Mouse (Mus musculus) heart, embryonic 13.5 days (tissue): Measurements from ENCODE around the gene Zbtb8a. TPM values are rescaled to one million over a fixed set of nuclear protein-coding genes. Genes with fewer than 3 reads are reported as not detected.

ENCODE experiments used
- ATAC-seq: fragments of 200-750 bp; cut with Nextera tagmentation; 2 replicates; pipeline ENCODE4 v1.8.0; 2017; ENCODE audit warnings: moderate TSS enrichment; ENCODE audit not compliant: insufficient number of reproducible peaks, low FRiP score, low TSS enrichment; ENCODE audit errors: extremely low read depth
- H3K27ac ChIP-seq: fragments of 300-500 bp; sonication (generic); replicated peaks from 2 replicates; pipeline ENCODE4 v1.5.1; 2015; ENCODE audit warnings: moderate library complexity, mild to moderate bottlenecking, inconsistent platforms
- H3K27me3 ChIP-seq: fragments of 300-500 bp; sonication (generic); replicated peaks from 2 replicates; pipeline ENCODE4 v1.6.1; 2015; ENCODE audit warnings: mild to moderate bottlenecking, inconsistent platforms
- H3K36me3 ChIP-seq: fragments of 300-500 bp; sonication (generic); 2 replicates; pipeline ENCODE4 v1.6.1; 2015; ENCODE audit warnings: mild to moderate bottlenecking, inconsistent platforms
- H3K4me1 ChIP-seq: fragments of 300-500 bp; sonication (generic); 2 replicates; pipeline ENCODE4 v1.6.1; 2015; ENCODE audit warnings: inconsistent platforms
- H3K4me2 ChIP-seq: fragments of 300-500 bp; sonication (generic); 2 replicates; pipeline ENCODE4 v1.6.1; 2015; ENCODE audit warnings: inconsistent platforms, mild to moderate bottlenecking, moderate library complexity
- H3K4me3 ChIP-seq: fragments of 300-500 bp; sonication (generic); 2 replicates; pipeline ENCODE4 v1.5.1; 2015; ENCODE audit warnings: moderate library complexity, mild to moderate bottlenecking, inconsistent platforms
- H3K9ac ChIP-seq: fragments of 300-500 bp; sonication (generic); 2 replicates; pipeline ENCODE4 v1.6.1; 2015; ENCODE audit warnings: inconsistent platforms, mild to moderate bottlenecking, moderate library complexity
- H3K9me3 ChIP-seq: fragments of 300-500 bp; sonication (generic); 2 replicates; pipeline ENCODE4 v1.6.1; 2016; ENCODE audit warnings: inconsistent platforms
- WGBS: fragments of 180-500 bp; shearing (Covaris S2); methylation state at CpG from one replicate; pipeline ENCODE4 v1.1.7; 2015; ENCODE audit warnings: mixed read lengths; 5-methylcytosine and 5-hydroxymethylcytosine counted together
- polyA plus RNA-seq: library from polyadenylated mRNA; unstranded; fragments of >200 nt; fragmentation: Nextera tagmentation; extraction: Ambion mirVana; gene quantifications from 2 replicates; pipeline ENCODE4 v1.2.1, GENCODE M21; 2015

Zbtb8a gene
- polyA plus RNA-seq, 1 experiment from 2014 or later = 11.0 TPM

DNA sequence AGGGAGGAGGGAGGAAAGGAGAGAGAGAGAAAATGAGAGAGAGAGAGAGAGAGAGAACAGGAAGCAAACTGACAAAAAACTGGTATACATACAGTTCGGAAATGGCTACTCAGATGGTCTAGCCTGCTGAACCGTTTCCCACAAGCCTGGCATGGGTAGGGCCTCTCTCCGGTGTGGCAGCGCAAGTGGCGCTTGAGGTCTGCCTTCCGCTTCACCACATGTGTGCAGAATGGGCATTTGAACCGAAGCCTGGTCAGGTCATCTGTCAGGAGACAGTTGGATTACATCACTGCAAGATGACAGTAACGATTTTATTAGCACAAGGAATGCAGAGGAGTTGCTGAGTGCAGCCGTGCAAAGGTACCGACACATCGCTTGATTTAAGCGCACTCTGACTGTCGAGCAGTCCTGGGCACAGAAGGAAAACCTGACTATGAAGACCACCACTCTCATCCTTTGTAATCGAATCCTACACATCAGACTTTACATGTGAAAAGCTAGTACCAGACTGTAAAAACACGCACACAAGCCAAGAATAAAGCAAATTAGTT, 20.2 kb downstream of the Zbtb8a start:
- H3K4me3 ChIP-seq = no peak overlapping the region
- no peaks in the 10 kb centered on the region for H3K9me3 ChIP-seq
- no peak overlapping the region for H3K9ac ChIP-seq
- 73% methylated on average over 15 of the region's 15 CpGs for WGBS
- no peak overlapping the region for H3K27ac ChIP-seq
- no peak for ATAC-seq
- no peak overlapping the region for H3K4me2 ChIP-seq
- no peaks in the 10 kb centered on the region for H3K27me3 ChIP-seq
- peaks cover 76% of the 10 kb centered on the region for H3K36me3 ChIP-seq
- H3K4me1 ChIP-seq = no peaks in the 10 kb centered on the region

DNA sequence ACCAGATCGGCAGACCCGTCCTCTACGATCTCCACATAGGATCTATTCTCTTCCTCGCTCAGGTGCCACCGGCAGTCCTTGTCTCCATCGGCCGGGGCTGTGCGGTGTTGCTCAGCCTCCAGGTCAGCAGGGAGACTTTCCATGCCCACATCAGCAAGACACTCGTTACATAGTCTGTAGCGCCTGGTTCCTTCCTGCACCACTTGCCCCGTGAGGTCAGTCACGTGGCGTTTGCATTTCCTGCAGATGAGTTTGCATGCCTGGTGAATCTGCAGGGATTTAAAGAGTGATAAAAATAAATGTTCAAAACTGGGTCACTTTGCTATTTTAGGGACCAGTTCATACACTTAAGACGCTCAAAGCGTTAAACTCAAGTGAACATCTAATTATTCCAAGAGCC, 23.7 kb downstream of the Zbtb8a start:
- Histone ChIP-seq H3K36me3 (peaks cover 70% of the 10 kb centered on the region), H3K27ac (no peak overlapping the region), H3K9me3 (no peaks in the 10 kb centered on the region), H3K27me3 (no peaks in the 10 kb centered on the region), H3K4me2 (no peak overlapping the region), H3K4me3 (no peak overlapping the region), H3K9ac (no peak overlapping the region), H3K4me1 (no peaks in the 10 kb centered on the region)
- 75% methylated on average over 15 of the region's 15 CpGs for WGBS
- ATAC-seq = no peak

GRCm38 (mm10) chr4:129353176-129353575, 24.7 kb downstream of the Zbtb8a start:
- peaks cover 60% of the 10 kb centered on the region for H3K36me3 ChIP-seq
- ATAC-seq = no peak
- 86% methylated on average over 12 of the region's 12 CpGs for WGBS
- no peak overlapping the region for H3K4me2 ChIP-seq
- no peak overlapping the region for H3K9ac ChIP-seq
- no peaks in the 10 kb centered on the region for H3K9me3 ChIP-seq
- no peaks in the 10 kb centered on the region for H3K4me1 ChIP-seq
- H3K4me3 ChIP-seq = no peak overlapping the region
- no peak overlapping the region for H3K27ac ChIP-seq
- H3K27me3 ChIP-seq = no peaks in the 10 kb centered on the region

- H3K27me3 ChIP-seq = no peaks in the 10 kb centered on the region
- 0 out of 2 replicates have a peak, but pooled peaks cover 4% of the 10 kb centered on the region for H3K4me1 ChIP-seq
- no peak overlapping the region for H3K4me2 ChIP-seq
- 67% methylated on average over 6 of the region's 6 CpGs for WGBS
- no peak for ATAC-seq
- H3K9ac ChIP-seq = no peak overlapping the region
- no peak overlapping the region for H3K27ac ChIP-seq
- peaks cover 51% of the 10 kb centered on the region for H3K36me3 ChIP-seq
- H3K4me3 ChIP-seq = no peak overlapping the region
- H3K9me3 ChIP-seq = no peaks in the 10 kb centered on the region
Observed at GRCm38 (mm10) chr4:129351111-129351510, 26.8 kb downstream of the Zbtb8a start.

DNA sequence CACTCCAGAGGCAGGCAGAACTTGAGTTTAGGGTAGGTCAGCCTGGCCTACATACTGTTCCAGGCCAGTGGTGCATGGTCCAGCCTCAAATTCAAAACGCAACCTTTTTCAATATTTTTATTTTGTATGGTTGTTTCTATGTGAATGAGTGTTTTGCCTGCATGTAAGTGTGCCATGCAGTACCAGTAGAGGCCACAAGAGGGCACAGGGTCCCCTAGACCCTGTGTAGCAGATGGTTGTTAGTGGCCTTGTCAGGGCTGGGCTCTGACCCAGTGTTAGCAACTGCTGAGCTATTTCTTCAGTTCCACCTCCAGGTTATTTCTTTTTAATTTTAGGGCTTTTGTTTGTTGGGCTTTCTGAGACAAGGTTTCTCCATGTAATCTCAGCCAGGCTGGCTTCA, 27.3 kb downstream of the Zbtb8a start:
- Histone ChIP-seq H3K27ac (no peak overlapping the region), H3K4me1 (0 out of 2 replicates have a peak, but pooled peaks cover 6% of the 10 kb centered on the region), H3K4me3 (no peak overlapping the region), H3K4me2 (no peak overlapping the region), H3K9me3 (no peaks in the 10 kb centered on the region), H3K36me3 (peaks cover 50% of the 10 kb centered on the region), H3K27me3 (no peaks in the 10 kb centered on the region), H3K9ac (no peak overlapping the region)
- WGBS = 4% methylated on average over 1 of the region's 1 CpGs
- ATAC-seq = no peak

- Histone ChIP-seq H3K4me3 (no peak overlapping the region), H3K36me3 (peaks cover 54% of the 10 kb centered on the region), H3K4me2 (no peak overlapping the region), H3K27me3 (no peaks in the 10 kb centered on the region), H3K27ac (no peak overlapping the region), H3K4me1 (0 out of 2 replicates have a peak, but pooled peaks cover 6% of the 10 kb centered on the region), H3K9ac (no peak overlapping the region), H3K9me3 (no peaks in the 10 kb centered on the region)
- ATAC-seq = no peak
- 60% methylated on average over 15 of the region's 15 CpGs for WGBS
Observed at GRCm38 (mm10) chr4:129346481-129347154, 31.3 kb downstream of the Zbtb8a start.

DNA sequence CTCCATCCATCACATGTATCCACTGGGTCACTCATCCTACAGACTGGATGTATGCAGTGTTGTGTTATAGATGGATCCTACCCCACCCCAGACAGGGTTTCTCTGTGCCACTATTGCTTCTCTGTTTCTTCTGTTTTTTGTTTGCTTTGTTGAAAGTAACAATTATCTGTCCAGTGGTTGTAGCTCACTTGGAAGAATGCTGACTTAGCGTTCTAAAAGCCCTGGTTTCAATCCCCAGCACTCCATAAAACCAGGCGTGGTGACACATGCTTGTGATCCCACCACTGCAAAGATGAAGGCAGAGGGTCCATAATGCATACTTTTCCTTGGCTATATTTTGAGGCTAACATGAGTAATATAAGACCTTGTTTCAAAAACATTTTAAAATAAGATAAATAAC, 35.2 kb downstream of the Zbtb8a start:
- H3K9me3 ChIP-seq = no peaks in the 10 kb centered on the region
- H3K4me1 ChIP-seq = 0 out of 2 replicates have a peak, but pooled peaks cover 6% of the 10 kb centered on the region
- H3K4me3 ChIP-seq = no peak overlapping the region
- no peak overlapping the region for H3K27ac ChIP-seq
- ATAC-seq = no peak
- H3K9ac ChIP-seq = no peak overlapping the region
- WGBS = 83% methylated on average over 2 of the region's 2 CpGs
- H3K27me3 ChIP-seq = no peaks in the 10 kb centered on the region
- H3K36me3 ChIP-seq = peaks cover 52% of the 10 kb centered on the region
- no peak overlapping the region for H3K4me2 ChIP-seq

DNA sequence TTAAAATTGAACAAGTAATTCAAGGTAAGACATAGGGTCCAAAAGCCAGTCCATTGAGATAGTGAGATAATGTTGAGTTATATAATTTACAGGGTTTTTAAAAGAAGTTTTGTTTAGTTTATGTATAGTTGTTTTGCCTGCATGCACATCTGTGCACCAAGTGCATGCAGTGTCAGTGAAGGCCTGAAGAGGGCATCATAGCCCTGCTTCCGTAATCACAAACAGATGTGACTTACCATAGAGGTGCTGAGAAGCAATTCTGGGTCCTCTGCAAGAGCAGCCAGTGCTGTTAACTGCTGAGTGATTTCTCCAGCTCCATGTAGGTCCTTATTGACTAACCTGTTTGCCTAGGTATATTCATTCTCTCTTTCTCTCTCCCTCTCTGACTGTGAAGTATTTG, 36.0 kb downstream of the Zbtb8a start:
- Histone ChIP-seq H3K4me3 (no peak overlapping the region), H3K27ac (no peak overlapping the region), H3K4me1 (0 out of 2 replicates have a peak, but pooled peaks cover 6% of the 10 kb centered on the region), H3K4me2 (no peak overlapping the region), H3K36me3 (peaks cover 49% of the 10 kb centered on the region), H3K9ac (no peak overlapping the region), H3K9me3 (no peaks in the 10 kb centered on the region), H3K27me3 (no peaks in the 10 kb centered on the region)
- WGBS = 85% methylated on average over 1 of the region's 1 CpGs
- no peak for ATAC-seq

GRCm38 (mm10) chr4:129339743-129340142, 38.2 kb downstream of the Zbtb8a start:
- Histone ChIP-seq H3K4me1 (no peaks in the 10 kb centered on the region; the same call in 1 of the 2 replicates), H3K9me3 (no peaks in the 10 kb centered on the region), H3K36me3 (peaks cover 33% of the 10 kb centered on the region), H3K27ac (no peak overlapping the region), H3K9ac (no peak overlapping the region), H3K4me2 (no peak overlapping the region), H3K27me3 (no peaks in the 10 kb centered on the region), H3K4me3 (no peak overlapping the region)
- 70% methylated on average over 3 of the region's 3 CpGs for WGBS
- ATAC-seq = no peak

DNA sequence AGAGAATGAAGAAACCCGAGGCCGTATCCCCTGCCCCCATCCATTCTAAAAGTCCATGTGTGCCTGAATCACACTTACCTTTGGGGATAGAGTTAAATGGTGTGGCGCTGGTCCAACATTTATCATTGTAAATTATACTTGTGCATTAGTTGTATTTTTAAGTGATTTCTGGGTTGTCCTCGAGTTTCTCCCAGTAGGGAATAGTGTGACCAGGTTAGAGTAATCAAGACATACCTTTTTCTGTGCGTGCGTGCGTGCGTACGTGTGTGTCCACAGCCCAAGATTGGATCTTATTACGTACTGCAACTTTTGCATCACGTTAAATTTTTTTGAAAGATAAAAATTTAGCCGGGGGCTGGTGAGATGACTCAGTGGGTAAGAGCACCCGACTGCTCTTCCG, 41.6 kb downstream of the Zbtb8a start:
- H3K4me1 ChIP-seq = peaks cover 26% of the 10 kb centered on the region
- H3K27ac ChIP-seq = peak overlapping the region; percentile 100
- peaks cover 24% of the 10 kb centered on the region for H3K36me3 ChIP-seq
- peak overlapping the region; percentile 89 for H3K4me2 ChIP-seq
- peak overlapping the region; percentile 71 for H3K4me3 ChIP-seq
- no peaks in the 10 kb centered on the region for H3K9me3 ChIP-seq
- peak overlapping the region; percentile 88 for H3K9ac ChIP-seq
- ATAC-seq = no peak
- WGBS = 48% methylated on average over 14 of the region's 14 CpGs
- H3K27me3 ChIP-seq = no peaks in the 10 kb centered on the region

- Histone ChIP-seq H3K4me2 (peak within 1 kb of the TSS; percentile 89), H3K27me3 (no peaks in the 10 kb centered on the region), H3K4me1 (peaks cover 34% of the 10 kb centered on the region), H3K4me3 (peak within 1 kb of the TSS; percentile 71), H3K27ac (peak within 1 kb of the TSS; percentile 100), H3K36me3 (peaks cover 32% of the 10 kb centered on the region), H3K9ac (peak within 1 kb of the TSS; percentile 98), H3K9me3 (no peaks in the 10 kb centered on the region)
- ATAC-seq = peak; percentile 94
- WGBS = under 1% methylated on average over 70 of the region's 73 CpGs
Observed at GRCm38 (mm10) chr4:129335216-129336074, 42.5 kb downstream of the Zbtb8a start, which contains the start of the genes Rbbp4 and Zbtb8os. Gene Rbbp4 (minus strand): TSS chr4:129335370. Gene Zbtb8os (plus strand): TSS chr4:129335695.
